In the genomic region with DNA sequence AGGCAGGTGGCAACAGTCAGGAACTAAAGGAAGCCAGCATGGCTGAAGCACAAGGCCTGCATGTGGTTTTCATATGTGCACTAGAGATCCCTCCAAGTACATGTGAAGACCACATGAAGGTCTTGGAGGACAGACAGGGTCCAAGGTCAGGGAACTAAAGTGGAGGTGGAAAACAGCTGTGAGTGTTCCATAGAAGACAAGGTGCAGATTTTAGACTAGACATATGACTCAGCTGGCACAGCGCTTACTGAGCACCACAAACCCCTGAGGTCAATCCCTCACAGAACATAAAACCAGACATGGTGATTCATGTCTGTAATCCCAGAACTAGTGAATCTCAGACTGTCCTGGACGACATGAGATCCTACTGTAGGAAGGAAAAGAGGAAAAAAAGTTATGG, we compare ENCODE assay signal across 15 mouse cellular contexts.
A peak's percentile ranks its signal among the peaks of the same experiment; 100 is the strongest.
DNase-seq lines count a peak whose midpoint lies in the region.
"Had no signal": no experiment of that assay in that cellular context is flagged by ENCODE, and none has a peak within 500 bp of the region (broad histone marks: within the 10 kb centered on the region; RNA-seq: fewer than 3 reads in every experiment).

No protein-coding gene starts in this region.

- DNase-seq in 416B (ENCODE audit: low read depth) (peak; percentile 31), NIH3T3 (ENCODE audit: low read depth) (peak; percentile 14)
- DNase-seq in fibroblast of lung, adult 2 months (ENCODE audit: low read depth): peak; percentile 44
- no peak for DNase-seq in urinary bladder, postnatal 10 days (ENCODE audit: low spot score)
- DNase-seq in layer of hippocampus, postnatal 36 days: no peak
- DNase-seq in right cerebral cortex, postnatal 4 days: no peak
- DNase-seq: adrenal gland, adult 8-10 months; adrenal gland, postnatal 25 days; cerebellum, adult 11-12 months; cerebellum, adult 8-10 months; cerebellum, postnatal 10 days; cerebellum, postnatal 36 days; embryo, embryonic 11 days; gastrocnemius, postnatal 10 days; gastrocnemius, postnatal 36 days had no signal

Comparison
In these comparisons a context has a peak if more than half of its experiments do, and no peak if none do; other contexts are left out.
1. DNase-seq: peak in 416B (single experiment), NIH3T3 (single experiment) and fibroblast of lung, adult 2 months (single experiment); none in urinary bladder, postnatal 10 days (single experiment), layer of hippocampus, postnatal 36 days (0 of 2) and right cerebral cortex, postnatal 4 days (single experiment).